ENCODE assay signal across 17 mouse cellular contexts in genomic region chr7:27339519-27339918, GRCm38 (mm10). TPM values are rescaled to one million over a fixed set of nuclear protein-coding genes. Genes with fewer than 3 reads are reported as not detected.
DNase-seq lines count a peak whose midpoint lies in the region; ATAC-seq and TF ChIP-seq lines count a peak whose summit lies in the region.
"Had no signal": no experiment of that assay in that cellular context is flagged by ENCODE, and none has a peak within 500 bp of the region (broad histone marks: within the 10 kb centered on the region; RNA-seq: fewer than 3 reads in every experiment).

No protein-coding gene starts in this region.

- H3K27ac ChIP-seq in forebrain, embryonic 14.5 days (ENCODE audit: low read depth, low read length), result no peak overlapping the region; the same call in 1 of the 2 replicates
- H3K27ac ChIP-seq in olfactory bulb, adult 2 months (ENCODE audit: insufficient read depth, low read depth, low read length), result peak overlapping the region; percentile 79
- H3K27ac ChIP-seq: embryonic facial prominence, embryonic 15.5 days had no signal

- H3K4me2 ChIP-seq in forebrain, embryonic 14.5 days (ENCODE audit: low read length), result peak overlapping the region; percentile 44
- H3K4me2 ChIP-seq: embryonic facial prominence, embryonic 15.5 days had no signal

- no peak for ATAC-seq in forebrain, embryonic 14.5 days

- peaks cover 5% of the 10 kb centered on the region; the same call in 1 of the 2 replicates for H3K4me1 ChIP-seq in forebrain, embryonic 14.5 days (ENCODE audit: control insufficient read depth, insufficient read depth, low read length)
- peaks cover 34% of the 10 kb centered on the region for H3K4me1 ChIP-seq in olfactory bulb, adult 2 months (ENCODE audit: control insufficient read depth, insufficient read depth, low read length)

- H3K9ac ChIP-seq in forebrain, embryonic 14.5 days (ENCODE audit: low read length), result peak overlapping the region; percentile 35; the same call in 1 of the 2 replicates
- H3K9ac ChIP-seq: embryonic facial prominence, embryonic 15.5 days had no signal

- peaks cover 12% of the 10 kb centered on the region for H3K27me3 ChIP-seq in forebrain, embryonic 14.5 days (replicated peaks; ENCODE audit: control insufficient read depth, insufficient read depth, low read length)

- intact Hi-C loops in left cerebral cortex, postnatal 14 days (cut with DNase I), result loop anchor here (5.0 to 10.0 kb wide), 4 partner anchors 43 to 345 kb away; partner anchors contain the start of gene Zfp607b

- TF ChIP-seq POLR2A in olfactory bulb, adult 2 months (IDR thresholded peaks at IDR 0.05; ENCODE audit: insufficient read depth, low read depth, low read length), result no peak

- no peak for TF ChIP-seq CTCF in olfactory bulb, adult 2 months (IDR thresholded peaks at IDR 0.05; ENCODE audit: insufficient read depth, low read depth, low read length)

- 20% methylated on average over 7 of the region's 7 CpGs for WGBS in forebrain, embryonic 14.5 days
- 6% methylated on average over 7 of the region's 7 CpGs for WGBS in olfactory bulb, adult 2 months

- peaks cover 31% of the 10 kb centered on the region for H3K36me3 ChIP-seq in forebrain, embryonic 14.5 days (ENCODE audit: control insufficient read depth, insufficient read depth, low read length)

- H3K9me3 ChIP-seq in forebrain, embryonic 14.5 days (replicated peaks; ENCODE audit: control insufficient read depth, low read length), result no peaks in the 10 kb centered on the region
- H3K9me3 ChIP-seq: embryonic facial prominence, embryonic 15.5 days had no signal

- peak; percentile 63 to 83 for DNase-seq in frontal cortex, adult 2 months (ENCODE audit: extremely low spot score in 1 of 2, low spot score in 1 of 2)
- DNase-seq in frontal cortex, postnatal 10 days (ENCODE audit: low spot score in 2 of 2), result no peak
- peak; percentile 80 for DNase-seq in forebrain, embryonic 14.5 days (ENCODE audit: low spot score)
- DNase-seq in left cerebral cortex, postnatal 14 days (ENCODE audit: low spot score in 2 of 2), result peak; percentile 70 to 85
- no peak for DNase-seq in adrenal gland, postnatal 4 days (ENCODE audit: low spot score in 2 of 2)
- DNase-seq in ovary, postnatal 14 days (ENCODE audit: low spot score), result no peak
- DNase-seq in adrenal gland, adult 8-10 months, result no peak
- DNase-seq: adrenal gland, adult 2 months; cerebellum, adult 9-10 months; gastrocnemius, postnatal 14 days; kidney, postnatal 14 days; liver; lung, postnatal 10 days had no signal

- H3K4me3 ChIP-seq in forebrain, embryonic 14.5 days (ENCODE audit: low read depth, low read length), result peak overlapping the region; percentile 10
- peak overlapping the region; percentile 56 for H3K4me3 ChIP-seq in olfactory bulb, adult 2 months (ENCODE audit: insufficient read depth, low read depth, low read length)
- H3K4me3 ChIP-seq: embryonic facial prominence, embryonic 15.5 days; myocyte had no signal

RNA-seq across cellular contexts. Expression of gene Ltbp4, which starts 2.0 kb away (rescaled TPM):
- polyA plus RNA-seq in frontal cortex, adult 2 months (2012; rRNA removed), result 68.8 and 69.8 TPM in 2 replicates
- 8.0 and 11.0 TPM in 2 replicates for polyA plus RNA-seq in forebrain, embryonic 14.5 days (2014; fragmentation: Nextera tagmentation; extraction: Ambion mirVana)
- 10 to 100 TPM; 62.5 to 62.6 TPM for total RNA-seq in left cerebral cortex, postnatal 14 days (2021)
- polyA plus RNA-seq in olfactory bulb, adult 2 months (2012; ENCODE audit: insufficient read depth, insufficient read length, low replicate concordance, missing spikeins), result not detected in 2 replicates
- 100 to 1,000 TPM in 1 of 2 experiments, 10 to 100 TPM in 1; 95.4 to 102 TPM for total RNA-seq in adrenal gland, postnatal 4 days (2021)
- total RNA-seq in adrenal gland, adult 8-10 months (2022), result 100 to 1,000 TPM in 3 of 4 experiments, 10 to 100 TPM in 1; 90.9 to 117 (median 108) TPM

RNA-seq across cellular contexts. Expression of gene Shkbp1, which starts 16.3 kb away (rescaled TPM):
- polyA plus RNA-seq in frontal cortex, adult 2 months (2012; rRNA removed), result 58.4 and 62.8 TPM in 2 replicates
- polyA plus RNA-seq in forebrain, embryonic 14.5 days (2014; fragmentation: Nextera tagmentation; extraction: Ambion mirVana), result 52.4 and 66.4 TPM in 2 replicates
- total RNA-seq in left cerebral cortex, postnatal 14 days (2021), result 10 to 100 TPM; 22.2 to 27.4 TPM
- not detected in 2 replicates for polyA plus RNA-seq in olfactory bulb, adult 2 months (2012; ENCODE audit: insufficient read depth, insufficient read length, low replicate concordance, missing spikeins)
- 10 to 100 TPM; 22.9 to 31.7 TPM for total RNA-seq in adrenal gland, postnatal 4 days (2021)
- total RNA-seq in adrenal gland, adult 8-10 months (2022), result 10 to 100 TPM; 19.4 to 41.1 (median 29.7) TPM

RNA-seq across cellular contexts. Expression of gene Gm20479, which starts 17.7 kb away (rescaled TPM):
- polyA plus RNA-seq in frontal cortex, adult 2 months (2012; rRNA removed), result 0.25 TPM in 1 of 2 replicates, not detected in the other
- polyA plus RNA-seq in forebrain, embryonic 14.5 days (2014; fragmentation: Nextera tagmentation; extraction: Ambion mirVana), result 0.38 TPM in 1 of 2 replicates, not detected in the other
- not detected for total RNA-seq in left cerebral cortex, postnatal 14 days (2021)
- not detected in 2 replicates for polyA plus RNA-seq in olfactory bulb, adult 2 months (2012; ENCODE audit: insufficient read depth, insufficient read length, low replicate concordance, missing spikeins)
- 1 to 10 TPM in 1 of 2 experiments, not detected in 1; 2.5 TPM for total RNA-seq in adrenal gland, postnatal 4 days (2021)
- 1 to 10 TPM in 1 of 4 experiments, not detected in 3; 4.0 TPM for total RNA-seq in adrenal gland, adult 8-10 months (2022)
- total RNA-seq: MEL had no signal

Comparison
In these comparisons a context has a peak if more than half of its experiments do, and no peak if none do; other contexts are left out.
1. DNase-seq: peak in frontal cortex, adult 2 months (2 of 2), forebrain, embryonic 14.5 days (single experiment) and left cerebral cortex, postnatal 14 days (2 of 2); none in frontal cortex, postnatal 10 days (0 of 2), adrenal gland, postnatal 4 days (0 of 2), ovary, postnatal 14 days (single experiment) and adrenal gland, adult 8-10 months (single experiment).